15 mouse cellular contexts compared by ENCODE assay signal in the genomic region with DNA sequence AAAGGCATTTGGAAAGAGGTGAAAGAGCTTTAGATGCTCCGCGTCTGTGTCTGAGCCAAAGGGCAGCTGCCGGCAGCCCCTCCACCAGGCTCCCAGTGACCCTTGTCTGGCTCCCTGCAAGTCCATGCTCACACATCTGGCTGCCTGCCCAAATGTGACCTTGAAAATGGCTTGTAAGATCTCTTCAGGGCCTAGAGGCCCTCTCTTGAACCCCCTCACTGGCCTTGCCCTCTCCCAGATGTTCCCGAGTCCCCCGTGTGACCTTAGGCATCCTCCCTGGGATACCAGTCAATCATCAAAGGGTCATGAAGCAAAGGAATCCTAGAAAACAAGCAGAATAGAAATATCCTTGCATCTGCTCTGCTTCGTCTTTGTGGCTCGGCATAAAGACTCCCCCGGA.
DNase-seq lines count a peak whose midpoint lies in the region; ATAC-seq and TF ChIP-seq lines count a peak whose summit lies in the region.
"Had no signal": no experiment of that assay in that cellular context is flagged by ENCODE, and none has a peak within 500 bp of the region (broad histone marks: within the 10 kb centered on the region; RNA-seq: fewer than 3 reads in every experiment).

No protein-coding gene starts in this region.

- WGBS in hindbrain, embryonic 10.5 days = 15% methylated on average over 8 of the region's 8 CpGs
- 19% methylated on average over 8 of the region's 8 CpGs for WGBS in hindbrain, embryonic 13.5 days
- 24% methylated on average over 8 of the region's 8 CpGs for WGBS in midbrain, embryonic 11.5 days
- 40% methylated on average over 8 of the region's 8 CpGs for WGBS in midbrain, embryonic 15.5 days
- WGBS in neural tube, embryonic 11.5 days = 25% methylated on average over 8 of the region's 8 CpGs
- WGBS in hindbrain, postnatal 0 days = 30% methylated on average over 8 of the region's 8 CpGs

- no peak for TF ChIP-seq CTCF in brain, embryonic 14.5 days (IDR thresholded peaks at IDR 0.05; ENCODE audit: borderline replicate concordance, extremely low read depth, insufficient read depth, insufficient read length)
- no peak for TF ChIP-seq CTCF in hindbrain, postnatal 0 days (IDR thresholded peaks at IDR 0.05; ENCODE audit: low read depth)

- ATAC-seq in hindbrain, embryonic 13.5 days (ENCODE audit: low FRiP score) = no peak
- no peak for ATAC-seq in midbrain, embryonic 11.5 days (ENCODE audit: low FRiP score)
- no peak for ATAC-seq in midbrain, embryonic 15.5 days (replicated peaks)
- no peak for ATAC-seq in neural tube, embryonic 11.5 days (ENCODE audit: insufficient read depth, low FRiP score, low TSS enrichment)
- no peak for ATAC-seq in hindbrain, postnatal 0 days
- ATAC-seq: forebrain, embryonic 13.5 days had no signal

- no peak overlapping the region for H3K4me2 ChIP-seq in hindbrain, embryonic 13.5 days
- H3K4me2 ChIP-seq in midbrain, embryonic 11.5 days = no peak overlapping the region
- H3K4me2 ChIP-seq in midbrain, embryonic 15.5 days = no peak overlapping the region
- H3K4me2 ChIP-seq in neural tube, embryonic 11.5 days (ENCODE audit: low read depth) = no peak overlapping the region
- no peak overlapping the region for H3K4me2 ChIP-seq in hindbrain, postnatal 0 days (ENCODE audit: low read depth, low read length)
- H3K4me2 ChIP-seq: embryonic facial prominence, embryonic 12.5 days; forebrain, embryonic 13.5 days; heart, embryonic 15.5 days; liver, embryonic 15.5 days had no signal

- no peaks in the 10 kb centered on the region for H3K36me3 ChIP-seq in hindbrain, embryonic 10.5 days
- no peaks in the 10 kb centered on the region for H3K36me3 ChIP-seq in hindbrain, embryonic 13.5 days
- H3K36me3 ChIP-seq in midbrain, embryonic 11.5 days (ENCODE audit: control insufficient read depth, insufficient read depth, low read length) = no peaks in the 10 kb centered on the region
- no peaks in the 10 kb centered on the region for H3K36me3 ChIP-seq in midbrain, embryonic 15.5 days (replicated peaks)
- H3K36me3 ChIP-seq in neural tube, embryonic 11.5 days (ENCODE audit: control insufficient read depth, insufficient read depth, low read length) = no peaks in the 10 kb centered on the region
- H3K36me3 ChIP-seq in hindbrain, postnatal 0 days (ENCODE audit: insufficient read depth, low read length) = no peaks in the 10 kb centered on the region
- H3K36me3 ChIP-seq: embryonic facial prominence, embryonic 12.5 days; heart, embryonic 15.5 days; liver, embryonic 15.5 days had no signal

- DNase-seq in hindbrain, embryonic 10.5 days (ENCODE audit: low spot score) = peak; percentile 81
- peak; percentile 87 for DNase-seq in midbrain, embryonic 11.5 days (ENCODE audit: low spot score, missing footprints)
- peak; percentile 41 for DNase-seq in brain, embryonic 14.5 days (ENCODE audit: low read depth)
- peak; percentile 40 for DNase-seq in neural tube, embryonic 11.5 days (ENCODE audit: low spot score)
- DNase-seq in urinary bladder, postnatal 14 days (ENCODE audit: low spot score) = no peak
- DNase-seq in hindbrain, postnatal 0 days (ENCODE audit: low spot score) = no peak
- DNase-seq: cerebellum, adult 18-20 months; gastrocnemius, postnatal 14 days; thymus, postnatal 36 days had no signal

- peaks cover 49% of the 10 kb centered on the region for H3K4me1 ChIP-seq in hindbrain, embryonic 10.5 days (replicated peaks)
- H3K4me1 ChIP-seq in hindbrain, embryonic 13.5 days (replicated peaks) = peaks cover 20% of the 10 kb centered on the region
- H3K4me1 ChIP-seq in midbrain, embryonic 11.5 days (ENCODE audit: control insufficient read depth, insufficient read depth, low read length) = peaks cover 26% of the 10 kb centered on the region
- H3K4me1 ChIP-seq in midbrain, embryonic 15.5 days = peaks cover 11% of the 10 kb centered on the region; the same call in 1 of the 2 replicates
- H3K4me1 ChIP-seq in neural tube, embryonic 11.5 days (ENCODE audit: control insufficient read depth, insufficient read depth, low read length) = peaks cover 12% of the 10 kb centered on the region
- peaks cover 7% of the 10 kb centered on the region; the same call in 1 of the 2 replicates for H3K4me1 ChIP-seq in hindbrain, postnatal 0 days (ENCODE audit: insufficient read depth, low read length)
- H3K4me1 ChIP-seq: liver, embryonic 15.5 days had no signal

- H3K27ac ChIP-seq in hindbrain, embryonic 10.5 days = peak overlapping the region; percentile 85
- H3K27ac ChIP-seq in hindbrain, embryonic 13.5 days = no peak overlapping the region
- no peak overlapping the region; the same call in 1 of the 2 replicates for H3K27ac ChIP-seq in midbrain, embryonic 11.5 days (ENCODE audit: low read depth, low read length)
- H3K27ac ChIP-seq in midbrain, embryonic 15.5 days = no peak overlapping the region
- no peak overlapping the region for H3K27ac ChIP-seq in neural tube, embryonic 11.5 days (ENCODE audit: low read depth, low read length)
- H3K27ac ChIP-seq in hindbrain, postnatal 0 days = no peak overlapping the region
- H3K27ac ChIP-seq: embryonic facial prominence, embryonic 12.5 days; forebrain, embryonic 13.5 days; heart, embryonic 15.5 days; liver, embryonic 15.5 days had no signal

- H3K27me3 ChIP-seq in hindbrain, embryonic 10.5 days (ENCODE audit: insufficient read depth, poor library complexity, severe bottlenecking) = peaks cover 30% of the 10 kb centered on the region; the same call in 1 of the 2 replicates
- H3K27me3 ChIP-seq in hindbrain, embryonic 13.5 days = peaks cover 8% of the 10 kb centered on the region; the same call in 1 of the 2 replicates
- 0 out of 2 replicates have a peak, but pooled peaks cover 2% of the 10 kb centered on the region for H3K27me3 ChIP-seq in midbrain, embryonic 11.5 days (ENCODE audit: control insufficient read depth, insufficient read depth, low read length)
- H3K27me3 ChIP-seq in midbrain, embryonic 15.5 days (replicated peaks) = no peaks in the 10 kb centered on the region
- H3K27me3 ChIP-seq in neural tube, embryonic 11.5 days (ENCODE audit: control insufficient read depth, insufficient read depth, low read length) = no peaks in the 10 kb centered on the region
- no peaks in the 10 kb centered on the region for H3K27me3 ChIP-seq in hindbrain, postnatal 0 days (ENCODE audit: insufficient read depth, low read length)
- H3K27me3 ChIP-seq: embryonic facial prominence, embryonic 12.5 days; forebrain, embryonic 13.5 days; heart, embryonic 15.5 days; liver, embryonic 15.5 days had no signal

- H3K4me3 ChIP-seq in hindbrain, embryonic 10.5 days = no peak overlapping the region
- no peak overlapping the region for H3K4me3 ChIP-seq in hindbrain, embryonic 13.5 days
- no peak overlapping the region for H3K4me3 ChIP-seq in midbrain, embryonic 11.5 days (ENCODE audit: low read depth, low read length)
- no peak overlapping the region for H3K4me3 ChIP-seq in midbrain, embryonic 15.5 days
- no peak overlapping the region for H3K4me3 ChIP-seq in neural tube, embryonic 11.5 days (ENCODE audit: low read depth, low read length)
- no peak overlapping the region for H3K4me3 ChIP-seq in hindbrain, postnatal 0 days (ENCODE audit: low read length)
- H3K4me3 ChIP-seq: embryonic facial prominence, embryonic 12.5 days; forebrain, embryonic 13.5 days; heart, embryonic 15.5 days; liver, embryonic 15.5 days had no signal

- no peak for TF ChIP-seq POLR2A in brain, embryonic 14.5 days (IDR thresholded peaks at IDR 0.05; ENCODE audit: borderline replicate concordance, extremely low read depth, insufficient read depth, insufficient read length, poor library complexity, severe bottlenecking)

- no peak overlapping the region for H3K9ac ChIP-seq in hindbrain, embryonic 13.5 days
- no peak overlapping the region for H3K9ac ChIP-seq in midbrain, embryonic 11.5 days (ENCODE audit: low read length)
- no peak overlapping the region for H3K9ac ChIP-seq in midbrain, embryonic 15.5 days
- H3K9ac ChIP-seq in neural tube, embryonic 11.5 days (ENCODE audit: low read length) = no peak overlapping the region
- no peak overlapping the region for H3K9ac ChIP-seq in hindbrain, postnatal 0 days (replicated peaks; ENCODE audit: low read length)
- H3K9ac ChIP-seq: embryonic facial prominence, embryonic 12.5 days; forebrain, embryonic 13.5 days; heart, embryonic 15.5 days; liver, embryonic 15.5 days had no signal

- no peaks in the 10 kb centered on the region for H3K9me3 ChIP-seq in hindbrain, embryonic 10.5 days
- no peaks in the 10 kb centered on the region for H3K9me3 ChIP-seq in hindbrain, embryonic 13.5 days
- no peaks in the 10 kb centered on the region for H3K9me3 ChIP-seq in midbrain, embryonic 11.5 days (ENCODE audit: control insufficient read depth, low read length)
- H3K9me3 ChIP-seq in midbrain, embryonic 15.5 days = no peaks in the 10 kb centered on the region
- no peaks in the 10 kb centered on the region for H3K9me3 ChIP-seq in neural tube, embryonic 11.5 days (ENCODE audit: control insufficient read depth, low read length)
- no peaks in the 10 kb centered on the region for H3K9me3 ChIP-seq in hindbrain, postnatal 0 days (ENCODE audit: low read length)
- H3K9me3 ChIP-seq: embryonic facial prominence, embryonic 12.5 days; forebrain, embryonic 13.5 days; heart, embryonic 15.5 days; liver, embryonic 15.5 days had no signal

Comparison
In these comparisons a context has a peak if more than half of its experiments do, and no peak if none do; other contexts are left out.
1. DNase-seq: peak in hindbrain, embryonic 10.5 days (single experiment), midbrain, embryonic 11.5 days (single experiment), brain, embryonic 14.5 days (single experiment) and neural tube, embryonic 11.5 days (single experiment); none in urinary bladder, postnatal 14 days (single experiment) and hindbrain, postnatal 0 days (single experiment).